Mouse (Mus musculus) thymus, adult 2 months (tissue): ENCODE data around the gene Fblim1.

Experiments used
- CTCF ChIP-seq: fragments of 200-500 bp; IDR thresholded peaks from 2 replicates; pipeline ENCODE4 v1.5.1; 2012; ENCODE audit warnings: mild to moderate bottlenecking, control low read depth, low read length, moderate library complexity, borderline replicate concordance; ENCODE audit not compliant: control insufficient read depth, poor library complexity, insufficient read depth; ENCODE audit errors: extremely low read depth
- POLR2A ChIP-seq: fragments of 200-500 bp; IDR thresholded peaks from 2 replicates; pipeline ENCODE4 v1.6.1; 2012; ENCODE audit warnings: mild to moderate bottlenecking, low read length, control low read depth, moderate library complexity; ENCODE audit not compliant: control insufficient read depth, poor library complexity, insufficient read depth; ENCODE audit errors: extremely low read depth

DNA sequence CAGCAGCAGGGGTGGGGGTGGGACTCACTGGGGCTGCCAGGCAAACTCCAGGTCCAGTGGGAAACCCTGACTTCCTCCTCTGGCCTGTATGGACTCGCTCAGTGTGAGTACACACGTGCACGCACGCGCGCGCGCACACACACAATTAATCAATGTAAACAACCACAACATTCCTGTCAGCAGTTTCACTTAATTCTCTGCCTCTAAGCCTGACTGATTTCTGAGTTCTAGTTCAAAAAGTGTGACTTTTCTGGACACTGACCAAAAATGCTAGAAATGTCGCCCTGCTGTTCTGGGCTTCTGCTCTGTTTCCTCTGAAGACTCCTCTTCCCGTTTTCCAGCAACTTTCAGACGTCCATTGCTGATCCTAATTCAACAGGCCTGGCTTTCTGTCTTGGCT, 43.6 kb downstream of the Fblim1 start:
- no peak for TF ChIP-seq CTCF
- TF ChIP-seq POLR2A: no peak
